Mouse (Mus musculus) T-cell, adult 66 days (primary cell): ENCODE data around the gene Adora2b. TPM values are rescaled to one million over a fixed set of nuclear protein-coding genes. Genes with fewer than 3 reads are reported as not detected.

ENCODE experiments used
- total RNA-seq, 2 experiments: library from RNA; stranded (reverse); gene quantifications; 3 replicates in 1 of 2; 4 replicates in 1 of 2; pipeline ENCODE4 v1.2.4; 2023

Gene Adora2b
- not detected for total RNA-seq

GRCm38 (mm10) chr11:62248401-62249244, at the start of gene Adora2b:
Gene Adora2b, plus strand, starts transcription at chr11:62248984.

DNA sequence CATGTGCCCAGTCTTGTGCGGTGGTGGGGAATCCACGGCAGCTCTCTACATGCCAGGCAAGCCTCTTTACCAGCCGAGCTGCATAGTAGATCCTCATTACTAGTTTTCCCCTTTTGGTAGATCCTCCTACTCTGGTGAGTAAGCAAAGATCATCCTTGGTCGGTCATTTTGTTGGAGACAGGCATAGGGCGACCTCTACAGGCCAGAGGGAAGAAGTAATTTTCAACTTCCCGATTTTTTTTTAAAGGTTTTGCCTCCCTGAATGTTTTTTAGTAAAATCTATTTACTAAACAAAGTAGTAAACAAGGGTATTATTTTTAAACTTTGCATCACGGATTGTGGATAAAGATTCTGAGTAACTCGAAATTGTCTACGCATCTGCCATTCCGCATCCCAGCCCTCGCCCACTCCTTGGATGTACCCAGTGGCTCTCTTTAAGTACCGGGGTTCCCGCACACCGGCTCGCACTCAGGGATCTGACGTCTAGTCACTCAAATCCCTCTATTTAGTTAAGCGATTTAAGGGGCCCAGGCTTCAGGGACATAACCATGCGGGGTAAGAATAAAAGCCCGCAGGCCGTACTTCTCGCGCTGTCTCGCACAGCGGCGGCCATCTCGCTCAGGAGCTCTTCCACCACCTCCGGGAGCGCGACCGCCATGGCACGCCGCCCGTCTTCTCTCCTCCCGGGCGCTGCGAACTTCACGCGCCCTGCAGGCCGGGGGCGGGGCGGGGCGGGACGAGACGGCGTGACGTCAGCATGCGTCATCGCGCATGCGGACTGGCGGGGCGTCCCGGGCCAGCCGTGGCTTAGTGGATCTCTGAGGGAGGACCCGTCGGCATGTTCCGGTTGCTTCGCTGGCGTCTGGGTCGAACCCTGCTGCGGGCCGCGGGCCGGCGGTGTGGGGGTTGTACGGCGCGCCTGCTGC, 32.2 kb downstream of the Adora2b start, which contains the start of the genes Zswim7 and Ttc19:
Gene Zswim7, minus strand, starts transcription at position 701 of the 926 bp plus-strand sequence.
Gene Ttc19, plus strand, starts transcription at position 799 of the 926 bp plus-strand sequence.

Other genes with a start within 250 kb of the Adora2b start
- 1 to 10 TPM; 7.6 to 7.8 TPM for gene Zswim7, start 32.4 kb downstream of the Adora2b start, total RNA-seq
- 10 to 100 TPM; 23.7 to 27.7 TPM for gene Ttc19, start 32.5 kb downstream of the Adora2b start, total RNA-seq
- 10 to 100 TPM in 1 of 2 experiments, 1 to 10 TPM in 1; 9.6 to 10.4 TPM for gene Pigl, start 209.5 kb downstream of the Adora2b start, total RNA-seq
- 100 to 1,000 TPM; 437 to 472 TPM for gene Ncor1, start 209.6 kb downstream of the Adora2b start, total RNA-seq